Mouse (Mus musculus) hindbrain, embryonic 16.5 days (tissue): ENCODE measurements around the gene Nsmce4a. TPM values are rescaled to one million over a fixed set of nuclear protein-coding genes. Genes with fewer than 3 reads are reported as not detected.
"Not testable (repeated sequence)": the region's sequence is repeated elsewhere in the genome, so short reads cannot be mapped to it uniquely, and the experiment has no call there.

Source experiments
- ATAC-seq: fragments of 200-750 bp; cut with Nextera tagmentation; 2 replicates; pipeline ENCODE4 v1.8.0; 2017; ENCODE audit warnings: moderate TSS enrichment, moderate library complexity
- H3K27ac ChIP-seq: fragments of 300-500 bp; sonication (generic); 2 replicates; pipeline ENCODE4 v1.5.1; 2014; ENCODE audit warnings: low read depth, mild to moderate bottlenecking, control low read depth, low read length, moderate library complexity
- H3K27me3 ChIP-seq: fragments of 300-500 bp; sonication (generic); replicated peaks from 2 replicates; pipeline ENCODE4 v1.6.1; 2014; ENCODE audit warnings: low read length; ENCODE audit not compliant: control insufficient read depth, insufficient read depth
- H3K36me3 ChIP-seq: fragments of 300-500 bp; sonication (generic); 2 replicates; pipeline ENCODE4 v1.6.1; 2014; ENCODE audit warnings: mild to moderate bottlenecking, low read length, moderate library complexity, mixed read lengths; ENCODE audit not compliant: control insufficient read depth, insufficient read depth
- H3K4me1 ChIP-seq: fragments of 300-500 bp; sonication (generic); 2 replicates; pipeline ENCODE4 v1.6.1; 2014; ENCODE audit warnings: low read depth, low read length; ENCODE audit not compliant: control insufficient read depth, insufficient read depth
- H3K4me2 ChIP-seq: fragments of 300-500 bp; sonication (generic); 2 replicates; pipeline ENCODE4 v1.6.1; 2014; ENCODE audit warnings: mild to moderate bottlenecking, low read length, control low read depth, moderate library complexity
- H3K4me3 ChIP-seq: fragments of 300-500 bp; sonication (generic); 2 replicates; pipeline ENCODE4 v1.5.1; 2014; ENCODE audit warnings: mild to moderate bottlenecking, low read length, control low read depth, moderate library complexity
- H3K9ac ChIP-seq: fragments of 300-500 bp; sonication (generic); 2 replicates; pipeline ENCODE4 v1.6.1; 2014; ENCODE audit warnings: low read depth, mild to moderate bottlenecking, control low read depth, low read length, moderate library complexity
- H3K9me3 ChIP-seq: fragments of 300-500 bp; sonication (generic); 2 replicates; pipeline ENCODE4 v1.6.1; 2014; ENCODE audit warnings: mild to moderate bottlenecking, low read length, moderate library complexity; ENCODE audit not compliant: control insufficient read depth
- WGBS: fragments of 180-500 bp; shearing (Covaris S2); extraction: QIAGEN DNeasy Blood & Tissue Kit; methylation state at CpG from one replicate; pipeline ENCODE4 v1.1.7; 2014; 5-methylcytosine and 5-hydroxymethylcytosine counted together
- polyA plus RNA-seq: library from polyadenylated mRNA; unstranded; fragments of >200 nt; fragmentation: Nextera tagmentation; extraction: Ambion mirVana; gene quantifications from 2 replicates; pipeline ENCODE4 v1.2.1, GENCODE M21; 2015

Nsmce4a gene
- polyA plus RNA-seq, 1 experiment from 2014 or later, result 72.9 TPM

- Histone ChIP-seq H3K9ac (no peak overlapping the region), H3K4me3 (no peak overlapping the region), H3K4me1 (no peaks in the 10 kb centered on the region), H3K9me3 (no peaks in the 10 kb centered on the region), H3K4me2 (no peak overlapping the region), H3K27me3 (no peaks in the 10 kb centered on the region), H3K36me3 (peaks cover 24% of the 10 kb centered on the region), H3K27ac (no peak overlapping the region)
- WGBS, result 90% methylated on average over 4 of the region's 4 CpGs
- no peak for ATAC-seq
These were observed 37.7 kb downstream of the Nsmce4a start for GRCm38 (mm10) chr7:130535174-130535573.

GRCm38 (mm10) chr7:130533316-130534260 lies 39.3 kb downstream of the Nsmce4a start:
- ATAC-seq, result peak; percentile 83
- Histone ChIP-seq H3K9me3 (no peaks in the 10 kb centered on the region), H3K36me3 (peaks cover 16% of the 10 kb centered on the region), H3K27ac (no peak overlapping the region; the same call in 1 of the 2 replicates), H3K4me1 (no peaks in the 10 kb centered on the region), H3K4me2 (no peak overlapping the region), H3K4me3 (no peak overlapping the region), H3K27me3 (no peaks in the 10 kb centered on the region), H3K9ac (no peak overlapping the region)
- 47% methylated on average over 24 of the region's 25 CpGs for WGBS

- H3K4me2 ChIP-seq, H3K27me3 ChIP-seq, H3K27ac ChIP-seq, ATAC-seq, H3K36me3 ChIP-seq, H3K9me3 ChIP-seq, H3K4me1 ChIP-seq, H3K9ac ChIP-seq, H3K4me3 ChIP-seq: not testable (repeated sequence)
- 95% methylated on average over 14 of the region's 15 CpGs for WGBS
These were observed 41.8 kb downstream of the Nsmce4a start for GRCm38 (mm10) chr7:130531138-130531537.

- 89% methylated on average over 9 of the region's 9 CpGs for WGBS
These were observed 45.6 kb downstream of the Nsmce4a start for GRCm38 (mm10) chr7:130527306-130527705.

GRCm38 (mm10) chr7:130523451-130523850 lies 49.5 kb downstream of the Nsmce4a start:
- H3K27ac ChIP-seq, result no peak overlapping the region
- H3K4me3 ChIP-seq, result no peak overlapping the region
- peaks cover 5% of the 10 kb centered on the region for H3K4me1 ChIP-seq
- H3K36me3 ChIP-seq, result no peaks in the 10 kb centered on the region
- no peak overlapping the region for H3K9ac ChIP-seq
- no peaks in the 10 kb centered on the region for H3K9me3 ChIP-seq
- no peaks in the 10 kb centered on the region for H3K27me3 ChIP-seq
- ATAC-seq, result no peak
- WGBS, result 93% methylated on average over 8 of the region's 8 CpGs
- no peak overlapping the region for H3K4me2 ChIP-seq

More at GRCm38 (mm10) chr7:130527306-130527705, 45.6 kb downstream of the Nsmce4a start:
- H3K27me3 ChIP-seq, result no peaks in the 10 kb centered on the region
- H3K9ac ChIP-seq, result no peak overlapping the region
- no peak overlapping the region for H3K4me2 ChIP-seq
- no peak for ATAC-seq
- H3K4me1 ChIP-seq, result no peaks in the 10 kb centered on the region
- H3K4me3 ChIP-seq, result no peak overlapping the region
- H3K9me3 ChIP-seq, result no peaks in the 10 kb centered on the region
- peaks cover 5% of the 10 kb centered on the region for H3K36me3 ChIP-seq
- H3K27ac ChIP-seq, result no peak overlapping the region

- Histone ChIP-seq H3K9ac (no peak overlapping the region), H3K27ac (no peak overlapping the region), H3K4me2 (no peak overlapping the region; the same call in 1 of the 2 replicates), H3K27me3 (no peaks in the 10 kb centered on the region), H3K4me1 (peaks cover 20% of the 10 kb centered on the region), H3K4me3 (no peak overlapping the region), H3K9me3 (no peaks in the 10 kb centered on the region), H3K36me3 (no peaks in the 10 kb centered on the region)
- 91% methylated on average over 14 of the region's 14 CpGs for WGBS
- ATAC-seq, result no peak
These were observed 52.0 kb downstream of the Nsmce4a start for GRCm38 (mm10) chr7:130520812-130521422.

- Histone ChIP-seq H3K27me3 (no peaks in the 10 kb centered on the region), H3K4me1 (peaks cover 20% of the 10 kb centered on the region), H3K4me3 (peak within 1 kb of the TSS; percentile 87), H3K27ac (peak within 1 kb of the TSS; percentile 98), H3K9ac (peak within 1 kb of the TSS; percentile 97), H3K9me3 (no peaks in the 10 kb centered on the region), H3K4me2 (peak within 1 kb of the TSS; percentile 83), H3K36me3 (no peaks in the 10 kb centered on the region)
- ATAC-seq, result no peak
- WGBS, result 16% methylated on average over 20 of the region's 20 CpGs
These were observed 52.9 kb downstream of the Nsmce4a start, which contains the start of gene Ate1 for GRCm38 (mm10) chr7:130520049-130520425. Gene Ate1 (minus strand): TSS chr7:130520369.

GRCm38 (mm10) chr7:130519096-130520048 lies 53.5 kb downstream of the Nsmce4a start:
- Histone ChIP-seq H3K36me3 (no peaks in the 10 kb centered on the region), H3K4me3 (peak overlapping the region; percentile 87), H3K9me3 (no peaks in the 10 kb centered on the region), H3K4me1 (peaks cover 20% of the 10 kb centered on the region), H3K27me3 (no peaks in the 10 kb centered on the region), H3K4me2 (peak overlapping the region; percentile 83), H3K9ac (peak overlapping the region; percentile 97), H3K27ac (peak overlapping the region; percentile 98)
- peak; percentile 97 for ATAC-seq
- 0% methylated on average over 90 of the region's 90 CpGs for WGBS
